Mouse (Mus musculus): ENCODE results near the gene Taar2.
A peak's percentile ranks its signal among the peaks of the same experiment; 100 is the strongest.

Taar2 gene

GRCm38 (mm10) chr10:23978901-23979705 lies 40.7 kb downstream of the Taar2 start:
- DNase-seq (ENCODE audit: low spot score in 2 of 2), result peak; percentile 49 to 61

GRCm38 (mm10) chr10:23985546-23985945 lies 47.2 kb downstream of the Taar2 start, which contains the start of gene Taar6:
Taar6 (minus strand) TSS chr10:23985646.
- no peak for DNase-seq (ENCODE audit: low spot score in 2 of 2)

- DNase-seq (ENCODE audit: low spot score in 2 of 2), result no peak
These were observed 48.0 kb downstream of the Taar2 start for GRCm38 (mm10) chr10:23986419-23986818.

All from urinary bladder, postnatal 36 days (tissue).